Mouse (Mus musculus) spleen, adult 18-20 months (tissue): ENCODE data around the gene Trim46.

Experiments used
- DNase-seq, 2 experiments: peaks; one replicate each; pipeline ENCODE4 v3.0.0; 2022; ENCODE audit warnings: mixed read lengths in 2 of 2

Gene Trim46

GRCm38 (mm10) chr3:89270051-89270755 is 24.1 kb upstream of the Trim46 start, which contains the start of gene Slc50a1:
TSS of gene Slc50a1 (minus strand) at chr3:89270570.
- DNase-seq: peak; percentile 71 to 82

DNA sequence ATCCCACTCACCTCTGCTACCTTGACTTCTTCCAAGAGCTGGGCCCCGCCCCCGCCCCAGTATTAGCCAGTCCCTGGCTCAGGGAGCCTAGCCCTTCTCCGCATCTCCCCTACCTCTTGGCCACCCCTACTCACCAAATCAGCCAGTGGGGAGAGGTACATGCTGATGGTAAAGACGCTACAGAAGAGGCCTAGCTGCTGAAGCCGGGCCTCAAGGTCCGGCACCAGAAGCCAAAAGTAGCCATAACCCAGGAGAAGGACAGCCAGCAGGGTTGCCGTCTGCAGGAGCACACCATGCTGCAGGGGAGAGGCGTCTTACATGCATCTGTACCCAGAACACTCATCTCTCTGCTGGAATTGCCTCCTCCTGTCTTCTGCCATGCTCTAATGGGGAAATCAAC is 22.8 kb upstream of the Trim46 start:
- no peak for DNase-seq

DNA sequence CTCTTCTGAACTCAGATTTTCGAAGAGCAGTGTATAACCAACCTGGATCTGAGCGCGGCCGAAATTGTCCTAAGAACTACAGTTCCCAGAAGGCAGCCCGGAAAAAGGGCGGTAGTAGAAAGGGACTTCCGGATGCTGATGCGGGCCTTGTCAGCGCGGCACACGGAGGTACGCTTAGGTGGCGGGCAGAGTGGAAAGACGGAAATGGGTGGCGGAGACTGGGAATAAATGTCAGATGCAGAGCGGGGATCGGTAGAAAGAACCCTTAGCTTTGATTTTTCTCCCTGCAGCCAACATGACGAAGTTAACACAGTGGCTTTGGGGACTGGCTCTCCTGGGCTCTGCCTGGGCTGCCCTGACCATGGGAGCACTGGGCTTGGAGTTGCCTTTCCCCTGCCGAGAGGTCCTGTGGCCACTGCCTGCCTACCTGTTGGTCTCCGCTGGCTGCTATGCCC is 20.4 kb upstream of the Trim46 start:
- peak; percentile 62 to 69 for DNase-seq

DNA sequence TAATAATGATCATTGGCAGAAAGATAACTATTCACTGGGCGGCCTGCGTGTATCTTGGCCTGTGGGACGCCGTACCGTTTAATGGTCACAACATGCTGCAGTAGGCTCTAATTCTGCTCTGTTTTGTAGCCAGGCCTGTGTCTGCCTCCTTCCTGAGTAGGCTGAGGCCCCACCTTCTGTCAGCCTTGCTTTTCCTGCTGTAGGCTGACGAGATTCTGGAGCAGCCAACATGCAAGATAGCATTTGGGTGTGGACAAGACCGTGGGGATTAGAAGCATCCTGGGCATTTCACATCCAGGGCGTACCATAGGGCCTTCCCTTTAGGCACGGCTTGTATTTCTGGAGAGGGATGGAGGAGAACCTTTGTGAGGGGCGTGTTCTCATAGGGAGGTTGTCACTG is 16.3 kb upstream of the Trim46 start:
- no peak for DNase-seq

GRCm38 (mm10) chr3:89260211-89260610 is 14.1 kb upstream of the Trim46 start:
- DNase-seq: no peak

- DNase-seq: no peak
These were observed 13.0 kb upstream of the Trim46 start, which contains the start of gene Dpm3 for GRCm38 (mm10) chr3:89259076-89259475. TSS of gene Dpm3 (plus strand) at chr3:89259358.

DNA sequence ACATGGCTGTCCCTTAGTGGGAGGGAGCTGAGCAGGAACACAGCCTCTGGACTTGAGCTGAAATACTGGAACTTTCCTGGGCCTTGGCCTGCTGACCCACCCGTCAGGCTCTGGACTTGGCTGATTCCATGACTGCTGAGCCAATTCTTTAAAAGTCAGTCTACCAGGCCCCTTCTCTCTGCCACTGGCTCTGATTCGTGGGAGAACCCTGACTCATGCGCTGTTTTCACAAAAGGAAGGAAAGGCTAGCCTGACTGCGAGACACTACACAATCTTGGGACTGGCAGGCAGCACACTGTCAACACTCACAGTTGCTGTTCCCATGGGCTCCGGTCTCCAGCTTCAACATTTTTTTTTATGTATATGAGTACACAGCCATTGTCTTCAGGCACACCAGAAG is 10.1 kb upstream of the Trim46 start:
- DNase-seq: no peak

- no peak for DNase-seq
These were observed 8.9 kb upstream of the Trim46 start for GRCm38 (mm10) chr3:89254994-89255393.

DNA sequence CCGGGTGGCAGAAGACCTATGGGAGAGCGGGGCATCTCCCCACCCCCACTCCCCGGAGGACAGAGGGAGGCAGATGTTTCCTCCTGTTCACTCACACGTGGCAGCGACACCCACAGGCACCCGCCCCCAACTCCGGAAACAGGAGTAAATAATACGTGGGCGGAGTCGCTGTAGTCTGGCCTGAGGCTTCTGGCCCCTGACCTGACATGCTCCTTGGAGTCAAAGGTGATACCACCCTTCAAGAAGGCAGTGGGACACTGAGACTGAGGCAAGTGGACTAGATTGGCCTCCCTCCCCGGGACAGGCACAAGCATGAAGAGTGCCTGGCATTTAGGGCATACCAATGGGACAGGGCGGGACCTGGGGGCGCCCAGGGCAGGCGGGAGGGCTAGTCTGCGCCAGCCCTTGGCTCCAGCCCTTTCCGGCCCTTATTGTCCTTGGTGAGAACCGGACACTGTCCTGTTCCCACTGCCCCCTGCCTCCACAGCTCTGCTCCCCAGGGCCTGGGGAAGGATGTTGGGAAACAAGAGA is 5.3 kb upstream of the Trim46 start:
- DNase-seq: peak; percentile 78 to 83

- DNase-seq: peak; percentile 65 to 79
These were observed 4.4 kb upstream of the Trim46 start for GRCm38 (mm10) chr3:89250435-89251040.

DNA sequence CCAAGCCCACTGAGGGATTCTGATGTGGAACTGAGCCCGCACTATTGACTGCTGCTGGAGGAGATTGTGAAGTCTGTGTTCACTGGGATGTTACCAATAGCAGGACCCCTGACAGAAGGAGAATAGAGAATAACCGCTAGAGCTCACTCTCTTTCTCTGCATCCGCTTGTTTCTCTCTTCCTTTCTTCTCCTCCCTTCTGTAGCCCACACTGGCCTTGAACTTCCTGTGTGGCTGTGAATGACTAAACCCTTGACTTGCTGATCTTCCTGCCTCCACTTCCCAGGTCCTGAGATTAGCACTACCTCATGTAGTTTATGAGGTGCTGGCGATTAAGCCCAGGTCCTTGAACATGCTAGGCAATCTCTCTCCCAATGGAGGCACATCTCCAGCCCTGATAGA is 1.4 kb upstream of the Trim46 start:
- no peak for DNase-seq

- peak in 1 of 2 experiments; percentile 35 for DNase-seq
These were observed 379 bp downstream of the Trim46 start, which contains the start of gene Krtcap2 for GRCm38 (mm10) chr3:89245688-89246171. TSS of gene Krtcap2 (plus strand) at chr3:89245966.

- DNase-seq: peak in 1 of 2 experiments; percentile 41
These were observed 974 bp downstream of the Trim46 start for GRCm38 (mm10) chr3:89244982-89245687.

GRCm38 (mm10) chr3:89244158-89244981 is 1.7 kb downstream of the Trim46 start:
- peak; percentile 31 to 43 for DNase-seq

- peak; percentile 60 to 71 for DNase-seq
These were observed 2.5 kb downstream of the Trim46 start for GRCm38 (mm10) chr3:89243609-89244008.

- peak; percentile 46 to 70 for DNase-seq
These were observed 3.7 kb downstream of the Trim46 start for GRCm38 (mm10) chr3:89242331-89242895.

- DNase-seq: no peak
These were observed 7.6 kb downstream of the Trim46 start for GRCm38 (mm10) chr3:89238494-89238893.

- no peak for DNase-seq
These were observed 8.4 kb downstream of the Trim46 start for GRCm38 (mm10) chr3:89237682-89238081.

- DNase-seq: no peak
These were observed 9.6 kb downstream of the Trim46 start for GRCm38 (mm10) chr3:89236516-89236915.

- DNase-seq: peak in 1 of 2 experiments; percentile 52
These were observed 12.5 kb downstream of the Trim46 start for GRCm38 (mm10) chr3:89233562-89234110.

DNA sequence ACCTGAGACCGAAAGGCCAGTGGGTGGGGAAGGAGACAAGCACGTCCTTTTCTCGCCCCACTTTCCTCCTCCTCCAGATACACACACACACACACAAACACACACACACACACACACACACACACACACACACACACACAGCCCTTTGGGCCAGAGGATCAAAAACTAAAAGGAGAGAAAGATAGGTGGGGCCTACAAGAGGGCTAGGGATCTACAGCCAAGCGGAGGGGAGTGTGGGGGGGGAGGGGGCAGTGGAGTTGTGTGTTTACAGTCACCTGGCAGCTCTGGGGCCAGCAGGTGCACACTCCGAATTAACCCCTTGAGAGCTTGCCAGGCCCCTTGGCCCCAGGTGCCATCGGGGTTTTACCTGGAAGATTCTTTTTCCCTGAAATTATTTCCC is 13.5 kb downstream of the Trim46 start:
- DNase-seq: no peak
